Mouse (Mus musculus): Measurements from ENCODE around the gene Pgls. TPM values are rescaled to one million over a fixed set of nuclear protein-coding genes. Genes with fewer than 3 reads are reported as not detected.
A peak's percentile ranks its signal among the peaks of the same experiment; 100 is the strongest.

Pgls gene
- polyA plus RNA-seq, 1 experiment: 140 TPM

GRCm38 (mm10) chr8:71577856-71578387, 14.1 kb upstream of the Pgls start:
- H3K4me1 ChIP-seq (ENCODE audit: control insufficient read depth, insufficient read depth, low read length): no peaks in the 10 kb centered on the region
- DNase-seq: no peak
- no peak overlapping the region for H3K4me3 ChIP-seq (replicated peaks; ENCODE audit: extremely low read depth, low read depth, low read length)
- WGBS: 47% methylated on average over 4 of the region's 4 CpGs
- TF ChIP-seq POLR2A (IDR thresholded peaks at IDR 0.05; ENCODE audit: borderline replicate concordance, extremely low read depth, low read depth, low read length) (no peak), CTCF (IDR thresholded peaks at IDR 0.05; ENCODE audit: insufficient read depth, low read length) (no peak)

- WGBS: 74% methylated on average over 1 of the region's 1 CpGs
- no peak for DNase-seq
- no peak for TF ChIP-seq CTCF (IDR thresholded peaks at IDR 0.05; ENCODE audit: insufficient read depth, low read length)
- Histone ChIP-seq H3K4me3 (replicated peaks; ENCODE audit: extremely low read depth, low read depth, low read length) (no peak overlapping the region), H3K4me1 (ENCODE audit: control insufficient read depth, insufficient read depth, low read length) (no peaks in the 10 kb centered on the region)
Observed at GRCm38 (mm10) chr8:71579009-71579408, 13.0 kb upstream of the Pgls start.

GRCm38 (mm10) chr8:71579476-71579875, 12.5 kb upstream of the Pgls start:
- no peak overlapping the region for H3K4me3 ChIP-seq (replicated peaks; ENCODE audit: extremely low read depth, low read depth, low read length)
- no peak for TF ChIP-seq POLR2A (IDR thresholded peaks at IDR 0.05; ENCODE audit: borderline replicate concordance, extremely low read depth, low read depth, low read length)
- no peak for TF ChIP-seq CTCF (IDR thresholded peaks at IDR 0.05; ENCODE audit: insufficient read depth, low read length)
- 80% methylated on average over 14 of the region's 14 CpGs for WGBS
- no peaks in the 10 kb centered on the region for H3K4me1 ChIP-seq (ENCODE audit: control insufficient read depth, insufficient read depth, low read length)
- DNase-seq: no peak

GRCm38 (mm10) chr8:71580201-71580600, 11.8 kb upstream of the Pgls start:
- Histone ChIP-seq H3K4me1 (ENCODE audit: control insufficient read depth, insufficient read depth, low read length) (no peaks in the 10 kb centered on the region), H3K4me3 (replicated peaks; ENCODE audit: extremely low read depth, low read depth, low read length) (no peak overlapping the region)
- no peak for DNase-seq
- TF ChIP-seq CTCF (IDR thresholded peaks at IDR 0.05; ENCODE audit: insufficient read depth, low read length): no peak
- TF ChIP-seq POLR2A (IDR thresholded peaks at IDR 0.05; ENCODE audit: borderline replicate concordance, extremely low read depth, low read depth, low read length): no peak
- WGBS: 52% methylated on average over 8 of the region's 9 CpGs

GRCm38 (mm10) chr8:71586891-71587290, 5.1 kb upstream of the Pgls start:
- no peaks in the 10 kb centered on the region for H3K4me1 ChIP-seq (ENCODE audit: control insufficient read depth, insufficient read depth, low read length)
- no peak overlapping the region for H3K4me3 ChIP-seq (replicated peaks; ENCODE audit: extremely low read depth, low read depth, low read length)
- 70% methylated on average over 2 of the region's 2 CpGs for WGBS
- no peak for DNase-seq
- TF ChIP-seq CTCF (IDR thresholded peaks at IDR 0.05; ENCODE audit: insufficient read depth, low read length): peak; percentile 69
- no peak for TF ChIP-seq POLR2A (IDR thresholded peaks at IDR 0.05; ENCODE audit: borderline replicate concordance, extremely low read depth, low read depth, low read length)

- WGBS: 77% methylated on average over 3 of the region's 3 CpGs
Observed at GRCm38 (mm10) chr8:71588762-71589161, 3.2 kb upstream of the Pgls start.

GRCm38 (mm10) chr8:71591017-71591416, 959 bp upstream of the Pgls start:
- no peak for TF ChIP-seq CTCF (IDR thresholded peaks at IDR 0.05; ENCODE audit: insufficient read depth, low read length)
- TF ChIP-seq POLR2A (IDR thresholded peaks at IDR 0.05; ENCODE audit: borderline replicate concordance, extremely low read depth, low read depth, low read length): no peak
- H3K4me1 ChIP-seq (ENCODE audit: control insufficient read depth, insufficient read depth, low read length): peaks cover 6% of the 10 kb centered on the region
- WGBS: 27% methylated on average over 5 of the region's 5 CpGs

More at GRCm38 (mm10) chr8:71588762-71589161, 3.2 kb upstream of the Pgls start:
- Histone ChIP-seq H3K4me1 (ENCODE audit: control insufficient read depth, insufficient read depth, low read length) (peaks cover 4% of the 10 kb centered on the region), H3K4me3 (replicated peaks; ENCODE audit: extremely low read depth, low read depth, low read length) (no peak overlapping the region)
- no peak for DNase-seq
- TF ChIP-seq CTCF (IDR thresholded peaks at IDR 0.05; ENCODE audit: insufficient read depth, low read length) (no peak), POLR2A (IDR thresholded peaks at IDR 0.05; ENCODE audit: borderline replicate concordance, extremely low read depth, low read depth, low read length) (no peak)

GRCm38 (mm10) chr8:71592374-71593170, 596 bp downstream of the Pgls start:
- 3% methylated on average over 60 of the region's 60 CpGs for WGBS
- H3K4me1 ChIP-seq (ENCODE audit: control insufficient read depth, insufficient read depth, low read length): peaks cover 7% of the 10 kb centered on the region
- no peak for DNase-seq
- TF ChIP-seq CTCF (IDR thresholded peaks at IDR 0.05; ENCODE audit: insufficient read depth, low read length) (no peak), POLR2A (IDR thresholded peaks at IDR 0.05; ENCODE audit: borderline replicate concordance, extremely low read depth, low read depth, low read length) (no peak)
- H3K4me3 ChIP-seq (replicated peaks; ENCODE audit: extremely low read depth, low read depth, low read length): peak overlapping the region; percentile 91

More at GRCm38 (mm10) chr8:71591017-71591416, 959 bp upstream of the Pgls start:
- H3K4me3 ChIP-seq (replicated peaks; ENCODE audit: extremely low read depth, low read depth, low read length): peak overlapping the region; percentile 60
- no peak for DNase-seq

GRCm38 (mm10) chr8:71593556-71594323, 1.8 kb downstream of the Pgls start:
- peaks cover 7% of the 10 kb centered on the region for H3K4me1 ChIP-seq (ENCODE audit: control insufficient read depth, insufficient read depth, low read length)
- 87% methylated on average over 8 of the region's 8 CpGs for WGBS
- no peak for DNase-seq
- TF ChIP-seq POLR2A (IDR thresholded peaks at IDR 0.05; ENCODE audit: borderline replicate concordance, extremely low read depth, low read depth, low read length) (no peak), CTCF (IDR thresholded peaks at IDR 0.05; ENCODE audit: insufficient read depth, low read length) (no peak)
- no peak overlapping the region for H3K4me3 ChIP-seq (replicated peaks; ENCODE audit: extremely low read depth, low read depth, low read length)

All from lung, adult 2 months (tissue).